Mouse (Mus musculus): ENCODE results near the gene Ptpn5. TPM values are rescaled to one million over a fixed set of nuclear protein-coding genes. Genes with fewer than 3 reads are reported as not detected.

Ptpn5 gene
- polyA plus RNA-seq, 1 experiment from 2014 or later, result 0.44 TPM

- 79% methylated on average over 8 of the region's 8 CpGs for WGBS
- no peak overlapping the region for H3K27ac ChIP-seq
- H3K36me3 ChIP-seq, result no peaks in the 10 kb centered on the region
- ATAC-seq (ENCODE audit: insufficient number of reproducible peaks, insufficient read depth, low FRiP score, low TSS enrichment, low read depth), result no peak
- H3K4me2 ChIP-seq, result no peak overlapping the region
- no peaks in the 10 kb centered on the region for H3K4me1 ChIP-seq (replicated peaks)
- no peaks in the 10 kb centered on the region for H3K27me3 ChIP-seq
- no peak overlapping the region for H3K4me3 ChIP-seq (replicated peaks)
- no peak overlapping the region for H3K9ac ChIP-seq (replicated peaks)
- no peaks in the 10 kb centered on the region for H3K9me3 ChIP-seq
Measured at GRCm38 (mm10) chr7:47035426-47035825, 98.1 kb downstream of the Ptpn5 start.

GRCm38 (mm10) chr7:47034785-47035384, 98.6 kb downstream of the Ptpn5 start:
- Histone ChIP-seq H3K27ac (no peak overlapping the region), H3K36me3 (no peaks in the 10 kb centered on the region), H3K9ac (replicated peaks) (no peak overlapping the region), H3K4me3 (replicated peaks) (no peak overlapping the region), H3K9me3 (no peaks in the 10 kb centered on the region), H3K27me3 (no peaks in the 10 kb centered on the region), H3K4me1 (replicated peaks) (no peaks in the 10 kb centered on the region), H3K4me2 (no peak overlapping the region)
- ATAC-seq (ENCODE audit: insufficient number of reproducible peaks, insufficient read depth, low FRiP score, low TSS enrichment, low read depth), result no peak
- WGBS, result 85% methylated on average over 4 of the region's 4 CpGs

GRCm38 (mm10) chr7:47031371-47031770, 102.1 kb downstream of the Ptpn5 start:
- Histone ChIP-seq H3K27me3 (no peaks in the 10 kb centered on the region), H3K4me1 (replicated peaks) (no peaks in the 10 kb centered on the region), H3K36me3 (no peaks in the 10 kb centered on the region), H3K27ac (no peak overlapping the region), H3K4me3 (replicated peaks) (no peak overlapping the region), H3K4me2 (no peak overlapping the region), H3K9me3 (no peaks in the 10 kb centered on the region), H3K9ac (replicated peaks) (no peak overlapping the region)
- no peak for ATAC-seq (ENCODE audit: insufficient number of reproducible peaks, insufficient read depth, low FRiP score, low TSS enrichment, low read depth)
- WGBS, result 89% methylated on average over 4 of the region's 4 CpGs

GRCm38 (mm10) chr7:47030517-47031193, 102.8 kb downstream of the Ptpn5 start:
- H3K4me1 ChIP-seq (replicated peaks), result no peaks in the 10 kb centered on the region
- 89% methylated on average over 9 of the region's 9 CpGs for WGBS
- H3K9me3 ChIP-seq, result no peaks in the 10 kb centered on the region
- H3K27ac ChIP-seq, result no peak overlapping the region
- H3K4me2 ChIP-seq, result no peak overlapping the region
- no peaks in the 10 kb centered on the region for H3K36me3 ChIP-seq
- no peak for ATAC-seq (ENCODE audit: insufficient number of reproducible peaks, insufficient read depth, low FRiP score, low TSS enrichment, low read depth)
- no peak overlapping the region for H3K9ac ChIP-seq (replicated peaks)
- H3K4me3 ChIP-seq (replicated peaks), result no peak overlapping the region
- no peaks in the 10 kb centered on the region for H3K27me3 ChIP-seq

Small RNAs within 50 kb of the gene (microRNA-seq; reads per million reads assigned to microRNA genes)
- not detected for gene Mir7056

Other genes starting within 250 kb of the Ptpn5 start
- 221 and 230 TPM in 2 replicates for gene Tsg101, start 213.7 kb downstream of the Ptpn5 start, polyA plus RNA-seq (2016; fragmentation: Nextera tagmentation; extraction: Ambion mirVana)
- gene Uevld, start 175.2 kb downstream of the Ptpn5 start, polyA plus RNA-seq (2016; fragmentation: Nextera tagmentation; extraction: Ambion mirVana), result 11.6 and 12.1 TPM in 2 replicates
- gene Gm9999, start 150.1 kb downstream of the Ptpn5 start, polyA plus RNA-seq (2016; fragmentation: Nextera tagmentation; extraction: Ambion mirVana), result not detected in 2 replicates
- 17.3 and 17.5 TPM in 2 replicates for gene Spty2d1, start 125.3 kb downstream of the Ptpn5 start, polyA plus RNA-seq (2016; fragmentation: Nextera tagmentation; extraction: Ambion mirVana)
- gene Tmem86a, start 83.1 kb downstream of the Ptpn5 start, polyA plus RNA-seq (2016; fragmentation: Nextera tagmentation; extraction: Ambion mirVana), result 19.4 and 19.5 TPM in 2 replicates
- not detected in 2 replicates for gene Mrgpra6, start 71.2 kb upstream of the Ptpn5 start, polyA plus RNA-seq (2016; fragmentation: Nextera tagmentation; extraction: Ambion mirVana)
- gene Mrgpra9, start 119.2 kb upstream of the Ptpn5 start, polyA plus RNA-seq (2016; fragmentation: Nextera tagmentation; extraction: Ambion mirVana), result not detected in 2 replicates
- gene Mrgpra1, start 220.6 kb upstream of the Ptpn5 start, polyA plus RNA-seq (2016; fragmentation: Nextera tagmentation; extraction: Ambion mirVana), result not detected in 2 replicates